Mouse (Mus musculus) heart, embryonic 10.5 days (tissue): Measurements from ENCODE around the gene Hdgfl1. TPM values are rescaled to one million over a fixed set of nuclear protein-coding genes. Genes with fewer than 3 reads are reported as not detected.

Experiments used
- DNase-seq: peaks from one replicate; pipeline ENCODE4 v3.0.0-alpha.2; 2017; ENCODE audit warnings: low spot score
- H3K27ac ChIP-seq: fragments of 300-500 bp; sonication (generic); 2 replicates; pipeline ENCODE4 v1.5.1; 2016; ENCODE audit warnings: mild to moderate bottlenecking
- H3K27me3 ChIP-seq: fragments of 300-500 bp; sonication (generic); 2 replicates; pipeline ENCODE4 v1.6.1; 2016; ENCODE audit warnings: mild to moderate bottlenecking; ENCODE audit not compliant: poor library complexity, insufficient read depth, severe bottlenecking
- H3K36me3 ChIP-seq: fragments of 300-500 bp; sonication (generic); 2 replicates; pipeline ENCODE4 v1.6.1; 2016; ENCODE audit warnings: mild to moderate bottlenecking, moderate library complexity
- H3K4me1 ChIP-seq: fragments of 300-500 bp; sonication (generic); 2 replicates; pipeline ENCODE4 v1.6.1; 2016; ENCODE audit warnings: mild to moderate bottlenecking
- H3K4me3 ChIP-seq: fragments of 300-500 bp; sonication (generic); 2 replicates; pipeline ENCODE4 v1.5.1; 2016; ENCODE audit warnings: mild to moderate bottlenecking, moderate library complexity
- H3K9me3 ChIP-seq: fragments of 300-500 bp; sonication (generic); 2 replicates; pipeline ENCODE4 v1.6.1; 2016; ENCODE audit warnings: mild to moderate bottlenecking, moderate library complexity
- WGBS: fragments of 180-500 bp; shearing (Covaris S2); methylation state at CpG from one replicate; pipeline ENCODE4 v1.1.7; 2016; 5-methylcytosine and 5-hydroxymethylcytosine counted together
- polyA plus RNA-seq: library from polyadenylated mRNA; unstranded; fragments of >200 nt; fragmentation: Nextera tagmentation; extraction: Ambion mirVana; gene quantifications from 2 replicates; pipeline ENCODE4 v1.2.1, GENCODE M21; 2016

Gene Hdgfl1
- polyA plus RNA-seq, 1 experiment from 2014 or later = not detected

GRCm38 (mm10) chr13:26719146-26719715, 50.7 kb downstream of the Hdgfl1 start:
- H3K9me3 ChIP-seq = no peaks in the 10 kb centered on the region
- 76% methylated on average over 5 of the region's 5 CpGs for WGBS
- no peaks in the 10 kb centered on the region for H3K36me3 ChIP-seq
- no peak for DNase-seq
- H3K27ac ChIP-seq = no peak overlapping the region
- H3K4me3 ChIP-seq = no peak overlapping the region
- no peaks in the 10 kb centered on the region for H3K27me3 ChIP-seq
- no peaks in the 10 kb centered on the region for H3K4me1 ChIP-seq
